Mouse (Mus musculus) kidney, postnatal 36 days (tissue): ENCODE data around the gene St6gal1.

ENCODE experiments used
- DNase-seq, 2 experiments: peaks; one replicate each; pipeline ENCODE4 v3.0.0; 2021 to 2022; ENCODE audit warnings: mixed read lengths in 2 of 2

Gene St6gal1

DNA sequence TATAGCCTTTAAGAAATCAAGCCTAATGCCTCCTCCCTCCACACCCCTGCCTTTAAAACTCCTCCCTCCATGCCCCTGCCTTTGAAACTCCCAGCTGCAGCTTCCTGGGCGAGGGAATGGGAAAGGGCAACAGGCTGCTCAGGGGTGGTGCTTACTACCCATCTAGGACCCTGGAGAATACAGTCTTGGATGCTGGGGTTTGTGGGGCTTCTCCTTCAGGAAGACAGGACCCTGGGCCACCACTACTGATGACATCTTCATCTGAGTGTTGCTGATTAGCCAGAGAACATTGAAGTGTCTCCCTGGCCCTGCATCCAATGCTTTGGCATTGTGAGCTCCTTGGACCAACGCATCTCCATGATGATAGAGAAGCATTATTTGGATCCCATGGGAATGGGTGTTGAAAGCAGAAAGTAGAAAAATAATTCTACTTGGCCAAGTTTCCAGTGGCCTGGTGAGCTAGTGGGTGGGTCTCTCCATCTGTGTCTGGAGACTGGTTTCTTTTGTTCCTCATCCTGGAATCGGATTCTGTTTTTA lies 137.0 kb downstream of the St6gal1 start:
- no peak for DNase-seq

DNA sequence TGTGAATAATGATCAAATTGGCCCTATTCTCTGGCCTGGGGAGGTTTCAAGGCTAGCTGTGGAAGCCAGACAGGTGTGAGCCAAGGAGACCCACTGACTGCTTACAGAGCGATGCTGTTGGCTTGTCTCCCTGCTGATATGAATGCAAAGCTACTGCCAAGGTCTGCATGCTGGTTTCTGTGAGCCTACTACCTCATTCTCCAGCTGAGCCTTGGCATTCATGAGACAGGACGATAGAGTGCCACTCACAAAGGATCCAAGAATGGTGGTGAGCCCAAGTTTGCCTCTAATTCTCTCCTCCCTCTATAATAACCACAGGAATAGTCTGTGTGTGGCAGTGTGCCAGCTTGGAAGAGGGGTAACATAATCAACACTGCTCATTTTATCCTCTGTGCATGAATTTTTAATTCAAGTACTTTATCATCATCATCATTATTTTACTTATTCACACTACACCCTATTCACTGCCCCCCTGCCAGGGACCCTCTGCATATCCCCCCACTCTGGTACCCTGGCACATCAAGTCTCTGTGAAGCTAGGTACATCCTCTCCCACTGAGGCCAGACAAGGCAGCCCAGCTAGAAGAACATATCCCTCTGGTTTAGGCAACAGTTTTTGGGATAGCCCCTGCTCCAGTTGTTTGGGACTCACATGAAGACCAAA lies 139.9 kb downstream of the St6gal1 start:
- DNase-seq: no peak

- no peak for DNase-seq
Observed at GRCm38 (mm10) chr16:23369124-23369523, 144.6 kb downstream of the St6gal1 start.

- no peak for DNase-seq
Observed at GRCm38 (mm10) chr16:23370724-23371123, 146.2 kb downstream of the St6gal1 start.

- no peak for DNase-seq
Observed at GRCm38 (mm10) chr16:23372340-23372739, 147.8 kb downstream of the St6gal1 start.

- no peak for DNase-seq
Observed at GRCm38 (mm10) chr16:23374068-23374467, 149.5 kb downstream of the St6gal1 start.

DNA sequence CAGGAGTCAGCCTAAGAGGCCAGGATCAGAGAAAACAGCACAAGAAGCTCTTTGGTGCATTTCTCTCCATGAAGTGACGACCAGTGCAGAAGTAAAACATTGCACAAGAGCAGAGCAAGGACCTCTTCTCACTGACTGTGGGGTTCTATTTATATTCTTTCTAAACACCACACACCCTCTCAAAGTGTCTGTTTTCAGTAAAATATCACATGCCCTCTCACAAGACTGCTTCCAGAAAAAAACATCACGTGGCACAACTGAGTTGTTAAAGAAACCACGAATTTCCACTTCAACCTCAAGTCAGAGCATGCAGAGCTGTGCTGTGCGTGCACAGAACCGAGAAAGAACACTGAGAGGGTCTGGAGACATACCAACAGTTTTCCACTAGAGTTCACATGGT lies 150.4 kb downstream of the St6gal1 start:
- no peak for DNase-seq

- no peak for DNase-seq
Observed at GRCm38 (mm10) chr16:23376189-23376588, 151.6 kb downstream of the St6gal1 start.

GRCm38 (mm10) chr16:23379536-23380230 lies 155.1 kb downstream of the St6gal1 start:
- DNase-seq: no peak

DNA sequence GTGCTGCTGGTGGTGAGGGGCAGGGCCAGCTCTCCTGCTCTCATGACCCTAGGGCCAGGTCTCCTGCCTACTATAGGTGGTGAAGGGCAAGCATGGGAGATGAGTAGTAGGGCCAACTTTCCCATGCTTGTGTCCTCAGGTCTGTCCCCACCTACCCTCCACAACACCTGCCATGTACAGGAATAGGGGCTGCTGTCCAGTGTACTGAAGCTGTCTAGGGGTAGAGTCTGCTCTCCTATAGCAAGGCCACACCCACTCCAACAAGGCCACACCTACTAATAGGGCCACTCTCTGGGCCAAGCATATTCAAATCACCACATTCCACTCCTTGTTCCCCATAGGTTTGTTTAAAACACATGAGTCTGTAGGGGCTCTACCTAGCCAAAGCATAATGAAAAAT lies 159.8 kb downstream of the St6gal1 start:
- no peak for DNase-seq

DNA sequence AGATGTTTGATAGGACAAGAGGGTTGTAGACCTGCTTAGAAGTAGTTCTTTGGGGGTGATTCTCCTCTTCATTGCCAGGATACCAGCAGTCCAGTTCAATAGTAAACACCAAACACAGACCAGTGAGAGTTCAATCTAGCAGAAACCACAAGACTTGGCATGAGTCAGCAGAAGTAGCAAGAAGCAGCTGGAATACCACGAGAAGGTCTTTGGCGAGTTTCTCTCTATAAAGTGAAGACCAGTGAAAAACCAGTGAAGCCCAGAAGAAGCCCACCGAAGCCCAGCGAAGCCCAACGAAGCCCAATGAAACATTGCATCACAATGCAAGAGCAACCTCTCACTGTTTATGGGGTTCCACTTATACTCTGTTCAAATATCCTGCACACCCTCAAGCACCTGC lies 173.4 kb downstream of the St6gal1 start:
- no peak for DNase-seq

DNA sequence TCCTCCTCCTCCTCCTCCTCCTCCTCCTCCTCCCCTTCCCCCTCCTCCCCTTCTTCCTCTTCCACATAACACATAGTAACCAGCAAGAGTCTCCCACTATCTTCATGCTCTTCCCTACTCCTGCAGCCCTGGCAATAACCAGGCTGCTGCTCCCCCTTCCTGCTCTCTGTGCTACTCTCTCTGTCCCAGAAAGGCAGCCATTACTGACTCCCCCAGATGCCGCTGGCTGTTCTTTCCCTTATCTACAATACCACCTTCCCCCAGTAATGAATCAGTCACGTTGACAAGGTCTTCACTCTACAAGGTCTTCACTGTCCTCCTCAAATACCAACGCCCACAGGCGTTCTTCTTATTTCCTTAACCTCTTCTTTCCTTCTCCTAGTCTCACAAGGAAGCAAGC lies 176.9 kb downstream of the St6gal1 start:
- no peak for DNase-seq

- DNase-seq: no peak
Observed at GRCm38 (mm10) chr16:23401959-23402358, 177.4 kb downstream of the St6gal1 start.

GRCm38 (mm10) chr16:23403008-23403755 lies 178.6 kb downstream of the St6gal1 start:
- DNase-seq: peak; percentile 67 to 88
